Mouse (Mus musculus): ENCODE measurements around the gene Hcn2.

Gene Hcn2

GRCm38 (mm10) chr10:79778006-79778405 lies 61.6 kb downstream of the Hcn2 start:
- peak; percentile 76 for DNase-seq

DNA sequence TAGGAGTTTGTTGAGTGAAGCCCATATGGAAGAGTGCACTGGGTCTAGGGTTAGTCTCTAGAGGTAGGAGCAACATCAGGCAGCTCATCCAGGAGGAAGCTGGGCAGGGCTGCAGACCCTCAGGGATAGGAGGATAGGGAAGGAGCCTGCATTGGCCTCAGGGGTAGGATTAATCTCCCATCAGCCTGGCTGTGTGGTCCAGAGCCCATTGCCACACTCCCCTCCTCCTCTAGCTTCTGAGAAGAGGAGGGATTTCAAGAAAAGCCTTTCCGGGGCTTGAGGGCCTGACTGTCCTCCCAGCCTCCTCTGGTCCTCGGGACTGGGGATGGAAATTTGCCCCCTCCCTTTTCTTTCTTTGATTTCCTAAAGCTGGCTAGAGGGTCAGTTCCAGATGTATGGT lies 62.8 kb downstream of the Hcn2 start:
- DNase-seq, result no peak

DNA sequence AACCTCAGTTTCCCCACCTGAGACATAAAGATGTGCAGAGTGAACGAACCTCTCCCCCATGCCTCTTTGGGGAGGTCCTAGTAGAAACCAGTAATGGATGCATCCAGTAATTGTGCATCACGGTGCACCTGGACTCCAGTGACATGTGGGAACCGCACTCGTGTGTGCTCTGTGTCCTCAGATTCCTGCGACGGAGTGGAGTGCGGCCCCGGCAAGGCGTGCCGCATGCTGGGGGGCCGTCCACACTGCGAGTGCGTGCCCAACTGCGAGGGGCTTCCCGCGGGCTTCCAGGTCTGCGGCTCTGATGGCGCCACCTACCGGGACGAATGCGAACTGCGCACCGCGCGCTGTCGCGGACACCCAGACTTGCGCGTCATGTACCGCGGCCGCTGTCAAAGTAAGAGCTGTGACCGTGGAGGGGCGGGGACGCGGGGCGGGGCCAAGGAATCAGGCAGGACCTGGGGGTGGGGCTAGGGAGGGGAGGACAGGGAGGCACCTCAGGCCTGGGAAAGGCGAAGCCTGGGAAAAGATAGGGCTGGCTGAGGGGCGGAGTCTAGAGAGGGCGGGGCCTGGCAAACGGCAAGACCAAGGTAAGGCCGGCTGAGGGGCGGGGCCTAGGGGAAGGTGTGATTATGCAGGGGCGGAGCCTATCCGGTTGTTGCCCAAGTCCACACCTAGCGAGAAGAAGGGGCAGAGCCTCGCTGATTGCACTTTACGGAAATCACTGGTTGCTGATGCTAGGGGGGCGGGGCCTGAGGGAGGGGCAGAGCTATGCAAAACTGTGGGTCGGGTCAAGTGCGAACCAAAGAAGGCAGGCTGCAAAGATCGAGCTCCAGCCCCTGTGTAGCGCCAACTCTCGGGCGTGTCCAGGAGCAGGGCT lies 63.6 kb downstream of the Hcn2 start:
- peak; percentile 99 for DNase-seq

DNA sequence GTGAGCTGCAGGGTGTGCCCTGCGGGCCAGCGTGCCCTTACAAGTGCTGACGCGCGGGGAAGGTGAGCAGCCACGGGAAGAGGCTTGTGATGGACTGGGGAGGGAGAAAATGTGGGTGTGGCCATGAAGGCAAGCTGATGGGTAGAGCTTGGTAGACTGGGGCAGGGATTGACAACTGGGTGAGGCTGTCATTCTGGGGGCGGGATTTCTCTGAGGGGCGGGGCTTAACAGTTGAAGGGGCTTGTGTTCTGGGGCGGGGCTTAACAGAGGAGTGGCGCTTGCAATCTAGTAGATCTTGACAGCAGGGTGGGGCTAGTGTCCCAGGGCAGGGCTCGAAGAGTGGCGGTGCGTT lies 64.2 kb downstream of the Hcn2 start:
- DNase-seq, result no peak

GRCm38 (mm10) chr10:79781139-79781538 lies 64.7 kb downstream of the Hcn2 start:
- DNase-seq, result peak; percentile 77

GRCm38 (mm10) chr10:79781956-79782355 lies 65.5 kb downstream of the Hcn2 start:
- DNase-seq, result no peak

DNA sequence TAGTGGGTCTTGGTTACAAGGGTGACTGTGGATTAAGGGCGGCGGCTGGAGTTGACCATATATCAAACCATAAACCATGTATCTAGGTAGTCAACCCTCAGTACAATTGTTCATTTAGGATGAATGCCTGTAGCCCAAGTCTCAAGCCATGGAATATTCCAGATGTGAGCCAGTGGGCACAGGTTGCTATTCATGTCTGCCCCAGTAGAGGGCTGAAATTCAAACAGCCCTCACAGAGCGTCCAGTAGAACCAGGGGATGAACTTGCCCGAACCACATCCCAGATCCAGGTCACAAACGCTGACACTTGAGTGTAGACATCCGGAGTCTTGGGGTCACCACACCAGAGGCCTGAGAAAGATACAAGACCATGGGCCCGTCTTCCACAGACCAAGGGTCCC lies 66.6 kb downstream of the Hcn2 start:
- DNase-seq, result no peak

DNA sequence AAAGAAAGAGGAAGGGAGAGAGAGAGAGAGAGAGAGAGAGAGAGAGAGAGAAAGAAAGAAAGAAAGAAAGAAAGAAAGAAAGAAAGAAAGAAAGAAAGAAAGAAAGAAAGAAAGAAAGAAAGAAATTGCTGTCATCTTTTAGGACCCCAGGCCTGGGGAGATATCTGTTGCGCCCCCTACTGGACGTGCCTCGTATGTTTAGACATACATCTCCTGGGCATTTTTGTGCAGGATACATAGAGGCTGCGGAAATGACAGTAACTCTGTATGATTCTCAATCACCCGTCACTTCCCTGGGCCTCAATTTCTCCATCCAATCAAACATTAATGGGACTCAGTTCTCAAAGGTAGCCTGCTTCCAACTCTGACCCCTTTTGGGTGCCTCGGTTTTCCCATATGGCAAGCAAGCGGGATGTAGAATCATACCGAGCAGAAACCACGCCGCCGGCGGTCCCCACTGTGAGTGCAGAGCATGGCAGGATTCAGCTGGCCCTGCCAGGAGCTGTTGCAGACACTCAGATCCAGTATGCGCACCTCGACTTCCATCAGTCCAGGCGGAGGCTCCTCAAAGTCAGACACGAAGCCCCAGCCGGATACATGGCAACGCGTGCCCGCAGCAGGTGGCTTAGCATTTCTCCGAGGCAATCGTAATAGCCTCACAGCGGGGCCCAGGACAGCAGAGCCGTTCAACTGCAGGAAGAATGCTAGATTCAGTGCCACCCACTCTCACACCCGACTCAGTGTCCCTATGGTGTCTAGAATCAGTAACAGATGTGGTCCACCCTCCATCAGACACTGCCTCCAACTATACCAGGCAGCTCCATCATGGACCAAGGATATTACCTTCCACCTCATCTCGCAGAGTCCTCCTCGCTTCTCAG lies 67.7 kb downstream of the Hcn2 start:
- no peak for DNase-seq
